Mouse (Mus musculus) megakaryocyte, embryonic 14.5 days (primary cell): ENCODE data around the gene Wdr60.

Experiments used
- FLI1 ChIP-seq: IDR thresholded peaks from 2 replicates; pipeline ENCODE4 v1.6.1; 2012; ENCODE audit warnings: low read length, inconsistent platforms, mixed read lengths
- GATA1 ChIP-seq: IDR thresholded peaks from 3 replicates; pipeline ENCODE4 v1.6.1; 2012; ENCODE audit warnings: mixed read lengths, low read length, inconsistent platforms, borderline replicate concordance

DNA sequence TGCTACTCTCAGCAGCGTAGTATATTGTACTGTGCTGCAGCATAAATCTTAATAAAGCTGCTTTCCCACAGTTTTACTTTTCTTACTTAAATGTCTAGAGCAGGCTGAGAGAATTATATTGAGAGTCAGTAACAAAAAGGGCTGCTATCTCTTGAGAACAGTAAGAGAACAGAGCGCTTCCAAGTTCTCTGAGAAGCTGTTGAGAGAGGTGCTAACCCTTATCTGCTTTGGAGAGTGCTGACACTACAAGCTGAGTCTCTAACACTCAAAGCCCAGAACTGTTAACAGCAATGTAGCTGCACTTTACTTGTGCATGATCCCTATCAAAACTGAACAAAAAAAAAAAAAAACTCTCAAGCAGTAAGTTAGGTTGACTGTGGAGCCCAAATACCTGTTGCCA, 2.5 kb upstream of the Wdr60 start:
- TF ChIP-seq GATA1 = no peak
- TF ChIP-seq FLI1 = no peak
